In genomic region chr11:57767171-57767570, GRCm38 (mm10) we compare ENCODE assay signal across 29 mouse cellular contexts. TPM values are rescaled to one million over a fixed set of nuclear protein-coding genes. Genes with fewer than 3 reads are reported as not detected.
A peak's percentile ranks its signal among the peaks of the same experiment; 100 is the strongest.
DNase-seq lines count a peak whose midpoint lies in the region; ATAC-seq and TF ChIP-seq lines count a peak whose summit lies in the region.
"Had no signal": no experiment of that assay in that cellular context is flagged by ENCODE, and none has a peak within 500 bp of the region (broad histone marks: within the 10 kb centered on the region; RNA-seq: fewer than 3 reads in every experiment).

No protein-coding gene starts in this region.

- H3K4me1 ChIP-seq in forebrain, embryonic 12.5 days, result peaks cover 16% of the 10 kb centered on the region
- H3K4me1 ChIP-seq in forebrain, embryonic 13.5 days, result peaks cover 14% of the 10 kb centered on the region
- H3K4me1 ChIP-seq in testis, adult 2 months (ENCODE audit: control insufficient read depth, insufficient read depth, low read length), result no peaks in the 10 kb centered on the region
- peaks cover 23% of the 10 kb centered on the region for H3K4me1 ChIP-seq in heart, embryonic 10.5 days
- H3K4me1 ChIP-seq: liver, embryonic 15.5 days had no signal

- H3K36me3 ChIP-seq in forebrain, embryonic 12.5 days (replicated peaks), result peaks cover 7% of the 10 kb centered on the region
- 0 out of 2 replicates have a peak, but pooled peaks cover 4% of the 10 kb centered on the region for H3K36me3 ChIP-seq in forebrain, embryonic 13.5 days (ENCODE audit: poor library complexity, severe bottlenecking)
- H3K36me3 ChIP-seq in testis, adult 2 months (ENCODE audit: control insufficient read depth, insufficient read depth, low read length), result no peaks in the 10 kb centered on the region
- peaks cover 41% of the 10 kb centered on the region for H3K36me3 ChIP-seq in heart, embryonic 10.5 days
- H3K36me3 ChIP-seq: neural tube, embryonic 15.5 days had no signal

- no peak overlapping the region for H3K9ac ChIP-seq in forebrain, embryonic 12.5 days
- no peak overlapping the region for H3K9ac ChIP-seq in forebrain, embryonic 13.5 days
- H3K9ac ChIP-seq: forebrain, postnatal 0 days; heart, embryonic 13.5 days; limb, embryonic 12.5 days; liver, embryonic 15.5 days; lung, embryonic 14.5 days; neural tube, embryonic 15.5 days had no signal

- peak overlapping the region; percentile 19; the same call in 1 of the 2 replicates for H3K27ac ChIP-seq in forebrain, embryonic 12.5 days
- no peak overlapping the region for H3K27ac ChIP-seq in forebrain, embryonic 13.5 days
- no peak overlapping the region for H3K27ac ChIP-seq in testis, adult 2 months (ENCODE audit: control insufficient read depth, insufficient read depth, low read depth, low read length)
- H3K27ac ChIP-seq in heart, embryonic 10.5 days, result no peak overlapping the region
- H3K27ac ChIP-seq: heart, adult 2 months; heart, embryonic 13.5 days; hindbrain, postnatal 0 days; kidney, postnatal 0 days; limb, embryonic 12.5 days; liver, embryonic 15.5 days; neural tube, embryonic 15.5 days had no signal

- DNase-seq in kidney, adult 8-10 months, result peak; percentile 15 to 44
- DNase-seq in kidney, adult 11 months, result no peak
- no peak for DNase-seq in testis, postnatal 10 days (ENCODE audit: low spot score)
- DNase-seq in heart, embryonic 10.5 days (ENCODE audit: low spot score), result no peak
- DNase-seq: adrenal gland, adult 8-10 months; cerebellum, adult 2 months; cerebellum, postnatal 14 days; forebrain, postnatal 0 days; heart, adult 2 months; heart, postnatal 10 days; lung, embryonic 14.5 days; lung, postnatal 14 days; retina, postnatal 1 day; right cerebral cortex, postnatal 14 days; spleen, adult 18-20 months; thymus, adult 2 months; thymus, postnatal 4 days had no signal

- peaks cover 70% of the 10 kb centered on the region for H3K27me3 ChIP-seq in forebrain, embryonic 12.5 days
- peaks cover 70% of the 10 kb centered on the region for H3K27me3 ChIP-seq in forebrain, embryonic 13.5 days
- H3K27me3 ChIP-seq in testis, adult 2 months (ENCODE audit: control insufficient read depth, insufficient read depth, low read length), result no peaks in the 10 kb centered on the region
- H3K27me3 ChIP-seq in heart, embryonic 10.5 days (ENCODE audit: insufficient read depth, poor library complexity, severe bottlenecking), result peaks cover 15% of the 10 kb centered on the region
- H3K27me3 ChIP-seq: heart, embryonic 13.5 days; limb, embryonic 12.5 days; liver, embryonic 15.5 days; neural tube, embryonic 15.5 days had no signal

- no peak overlapping the region for H3K4me2 ChIP-seq in forebrain, embryonic 12.5 days
- H3K4me2 ChIP-seq in forebrain, embryonic 13.5 days, result no peak overlapping the region
- H3K4me2 ChIP-seq: heart, embryonic 13.5 days; limb, embryonic 12.5 days; liver, embryonic 15.5 days; lung, embryonic 14.5 days; midbrain, embryonic 11.5 days; neural tube, embryonic 15.5 days had no signal

- WGBS in forebrain, embryonic 12.5 days, result 22% methylated on average over 6 of the region's 6 CpGs
- 9% methylated on average over 6 of the region's 6 CpGs for WGBS in forebrain, embryonic 13.5 days
- WGBS in heart, embryonic 10.5 days, result 60% methylated on average over 6 of the region's 6 CpGs

- no peak for TF ChIP-seq POLR2A in testis, adult 2 months (IDR thresholded peaks at IDR 0.05; ENCODE audit: control insufficient read depth, low read depth, low read length)

- ATAC-seq in forebrain, embryonic 12.5 days (ENCODE audit: low FRiP score), result no peak
- no peak for ATAC-seq in forebrain, embryonic 13.5 days
- ATAC-seq: forebrain, postnatal 0 days; hindbrain, postnatal 0 days had no signal

- TF ChIP-seq CTCF in testis, adult 2 months (IDR thresholded peaks at IDR 0.05; ENCODE audit: control insufficient read depth, insufficient read depth, insufficient replicate concordance, low read depth, low read length), result no peak

- H3K9me3 ChIP-seq in forebrain, embryonic 12.5 days, result no peaks in the 10 kb centered on the region
- H3K9me3 ChIP-seq in forebrain, embryonic 13.5 days (replicated peaks), result peaks cover 4% of the 10 kb centered on the region; the same call in 1 of the 2 replicates
- no peaks in the 10 kb centered on the region for H3K9me3 ChIP-seq in heart, embryonic 10.5 days
- H3K9me3 ChIP-seq: G1E; neural tube, embryonic 15.5 days had no signal

- no peak overlapping the region for H3K4me3 ChIP-seq in forebrain, embryonic 12.5 days (replicated peaks)
- no peak overlapping the region for H3K4me3 ChIP-seq in forebrain, embryonic 13.5 days
- H3K4me3 ChIP-seq in testis, adult 2 months (ENCODE audit: control insufficient read depth, low read depth, low read length), result peak overlapping the region; percentile 8
- H3K4me3 ChIP-seq in heart, embryonic 10.5 days, result no peak overlapping the region
- H3K4me3 ChIP-seq: erythroblast, embryonic 14.5 days; heart, adult 2 months; heart, embryonic 13.5 days; limb, embryonic 12.5 days; liver, embryonic 15.5 days; neural tube, embryonic 15.5 days had no signal

RNA-seq across cellular contexts. Expression of gene Sap30l, which starts 34.3 kb away (rescaled TPM):
- 12.5 and 15.0 TPM in 2 replicates for polyA plus RNA-seq in forebrain, embryonic 12.5 days (2016; fragmentation: Nextera tagmentation; extraction: Ambion mirVana)
- polyA plus RNA-seq in forebrain, embryonic 13.5 days (2015; fragmentation: Nextera tagmentation; extraction: Ambion mirVana), result 6.8 and 7.4 TPM in 2 replicates
- 3.1 and 5.5 TPM in 2 replicates for polyA plus RNA-seq in testis, adult 2 months (2012; rRNA removed)
- 8.8 and 12.2 TPM in 2 replicates for polyA plus RNA-seq in heart, embryonic 10.5 days (2016; fragmentation: Nextera tagmentation; extraction: Ambion mirVana)

Comparison
In these comparisons a context has a peak if more than half of its experiments do, and no peak if none do; other contexts are left out.
1. DNase-seq: peak in kidney, adult 8-10 months (2 of 2); none in kidney, adult 11 months (single experiment), testis, postnatal 10 days (single experiment) and heart, embryonic 10.5 days (single experiment).